Mouse (Mus musculus) olfactory bulb, adult 2 months (tissue): ENCODE results near the gene Cpz. TPM values are rescaled to one million over a fixed set of nuclear protein-coding genes. Genes with fewer than 3 reads are reported as not detected.

Experiments used
- H3K27ac ChIP-seq: fragments of 200-500 bp; 2 replicates; pipeline ENCODE4 v1.5.1; 2012; ENCODE audit warnings: low read depth, low read length; ENCODE audit not compliant: insufficient read depth
- H3K4me1 ChIP-seq: fragments of 200-500 bp; 2 replicates; pipeline ENCODE4 v1.6.1; 2012; ENCODE audit warnings: low read length; ENCODE audit not compliant: control insufficient read depth, insufficient read depth
- H3K4me3 ChIP-seq: fragments of 200-500 bp; 2 replicates; pipeline ENCODE4 v1.5.1; 2012; ENCODE audit warnings: mild to moderate bottlenecking, low read depth, low read length, moderate library complexity; ENCODE audit not compliant: insufficient read depth
- CTCF ChIP-seq: fragments of 200-500 bp; IDR thresholded peaks from 2 replicates; pipeline ENCODE4 v1.5.1; 2012; ENCODE audit warnings: low read depth, mild to moderate bottlenecking, low read length, moderate library complexity; ENCODE audit not compliant: insufficient read depth
- POLR2A ChIP-seq: fragments of 200-500 bp; IDR thresholded peaks from 2 replicates; pipeline ENCODE4 v1.6.1; 2012; ENCODE audit warnings: mild to moderate bottlenecking, low read depth, low read length, moderate library complexity; ENCODE audit not compliant: insufficient read depth
- WGBS: fragments of 180-500 bp; shearing (Covaris S2); methylation state at CpG from one replicate; pipeline ENCODE4 v1.1.7; 2018; 5-methylcytosine and 5-hydroxymethylcytosine counted together
- polyA plus RNA-seq: library from polyadenylated mRNA; stranded (reverse); fragments of >200 nt; gene quantifications from 2 replicates; pipeline ENCODE4 v1.2.4, GENCODE M21; 2012; ENCODE audit warnings: low replicate concordance; ENCODE audit not compliant: missing spikeins, insufficient read depth, insufficient read length

The Cpz gene
- polyA plus RNA-seq, 1 experiment = not detected

- no peak overlapping the region for H3K4me3 ChIP-seq
- H3K27ac ChIP-seq = no peak overlapping the region
- TF ChIP-seq CTCF = no peak
- TF ChIP-seq POLR2A = no peak
- WGBS = 91% methylated on average over 7 of the region's 7 CpGs
- peaks cover 8% of the 10 kb centered on the region for H3K4me1 ChIP-seq
Observed at GRCm38 (mm10) chr5:35457364-35457763, 68.1 kb downstream of the Cpz start.

GRCm38 (mm10) chr5:35454187-35454800 is 71.2 kb downstream of the Cpz start:
- TF ChIP-seq CTCF (no peak), POLR2A (no peak)
- Histone ChIP-seq H3K27ac (no peak overlapping the region), H3K4me3 (no peak overlapping the region), H3K4me1 (peaks cover 18% of the 10 kb centered on the region)
- WGBS = 19% methylated on average over 17 of the region's 17 CpGs

Other genes with a start within 250 kb of the Cpz start
- gene Adra2c, start 247.4 kb downstream of the Cpz start, polyA plus RNA-seq = not detected in 2 replicates
- not detected in 2 replicates for gene Hmx1, start 136.6 kb downstream of the Cpz start, polyA plus RNA-seq
- not detected in 2 replicates for gene Trmt44, start 49.4 kb upstream of the Cpz start, polyA plus RNA-seq
- not detected in 2 replicates for gene Acox3, start 57.3 kb upstream of the Cpz start, polyA plus RNA-seq
- not detected in 2 replicates for gene Htra3, start 154.1 kb upstream of the Cpz start, polyA plus RNA-seq
- gene Sh3tc1, start 214.3 kb upstream of the Cpz start, polyA plus RNA-seq = not detected in 2 replicates
- gene Ablim2, start 232.2 kb upstream of the Cpz start, polyA plus RNA-seq = not detected in 2 replicates